Mouse (Mus musculus) intestine, embryonic 14.5 days (tissue): ENCODE measurements around the gene Srsf2. TPM values are rescaled to one million over a fixed set of nuclear protein-coding genes. Genes with fewer than 3 reads are reported as not detected.
A peak's percentile ranks its signal among the peaks of the same experiment; 100 is the strongest.

Experiments used
- ATAC-seq: fragments of 200-750 bp; cut with Nextera tagmentation; replicated peaks from 2 replicates; pipeline ENCODE4 v1.8.0; 2017; ENCODE audit warnings: low read depth, moderate number of reproducible peaks, moderate TSS enrichment, moderate library complexity; ENCODE audit not compliant: low FRiP score, low TSS enrichment
- DNase-seq: peaks from one replicate; pipeline ENCODE4 v3.0.0-alpha.2; 2018; ENCODE audit warnings: low spot score
- H3K27ac ChIP-seq: fragments of 300-500 bp; sonication (generic); 2 replicates; pipeline ENCODE4 v1.5.1; 2014; ENCODE audit warnings: low read depth, mild to moderate bottlenecking, control low read depth
- H3K27me3 ChIP-seq: fragments of 300-500 bp; sonication (generic); replicated peaks from 2 replicates; pipeline ENCODE4 v1.6.1; 2014; ENCODE audit warnings: low read length, control low read depth; ENCODE audit not compliant: control insufficient read depth, insufficient read depth
- H3K36me3 ChIP-seq: fragments of 300-500 bp; sonication (generic); 2 replicates; pipeline ENCODE4 v1.6.1; 2014; ENCODE audit warnings: low read length, control low read depth; ENCODE audit not compliant: control insufficient read depth, insufficient read depth
- H3K4me1 ChIP-seq: fragments of 300-500 bp; sonication (generic); replicated peaks from 2 replicates; pipeline ENCODE4 v1.6.1; 2014; ENCODE audit warnings: low read length, control low read depth, mixed read lengths; ENCODE audit not compliant: control insufficient read depth, insufficient read depth
- H3K4me2 ChIP-seq: fragments of 300-500 bp; sonication (generic); 2 replicates; pipeline ENCODE4 v1.6.1; 2014; ENCODE audit warnings: low read length
- H3K4me3 ChIP-seq: fragments of 300-500 bp; sonication (generic); 2 replicates; pipeline ENCODE4 v1.5.1; 2014; ENCODE audit warnings: low read depth, low read length, control low read depth, mixed read lengths
- H3K9ac ChIP-seq: fragments of 300-500 bp; sonication (generic); 2 replicates; pipeline ENCODE4 v1.6.1; 2014; ENCODE audit warnings: mild to moderate bottlenecking, low read length
- H3K9me3 ChIP-seq: fragments of 300-500 bp; sonication (generic); 2 replicates; pipeline ENCODE4 v1.6.1; 2016; ENCODE audit warnings: low read length, control low read depth; ENCODE audit not compliant: control insufficient read depth
- WGBS: fragments of 180-500 bp; shearing (Covaris S2); extraction: QIAGEN DNeasy Blood & Tissue Kit; methylation state at CpG from one replicate; pipeline ENCODE4 v1.1.7; 2014; 5-methylcytosine and 5-hydroxymethylcytosine counted together
- polyA plus RNA-seq: library from polyadenylated mRNA; unstranded; fragments of >200 nt; fragmentation: Nextera tagmentation; extraction: Ambion mirVana; gene quantifications from 2 replicates; pipeline ENCODE4 v1.2.1, GENCODE M21; 2014

Gene Srsf2
- polyA plus RNA-seq, 1 experiment from 2014 or later, result 855 TPM

- H3K4me1 ChIP-seq, result peaks cover 19% of the 10 kb centered on the region
- DNase-seq (peak; percentile 88), ATAC-seq (peak; percentile 75)
- no peaks in the 10 kb centered on the region for H3K9me3 ChIP-seq
- under 1% methylated on average over 63 of the region's 73 CpGs for WGBS
- H3K27ac ChIP-seq, result peak overlapping the region; percentile 95
- H3K4me3 ChIP-seq, result peak overlapping the region; percentile 95
- H3K27me3 ChIP-seq, result no peaks in the 10 kb centered on the region
- peaks cover 41% of the 10 kb centered on the region for H3K36me3 ChIP-seq
- H3K9ac ChIP-seq, result peak overlapping the region; percentile 81
- H3K4me2 ChIP-seq, result peak overlapping the region; percentile 91
Measured at GRCm38 (mm10) chr11:116842531-116843260, 10.2 kb downstream of the Srsf2 start.

- H3K4me2 ChIP-seq, result peak overlapping the region; percentile 91
- no peaks in the 10 kb centered on the region for H3K9me3 ChIP-seq
- DNase-seq (no peak), ATAC-seq (no peak)
- no peak overlapping the region for H3K27ac ChIP-seq
- H3K27me3 ChIP-seq, result no peaks in the 10 kb centered on the region
- WGBS, result 91% methylated on average over 4 of the region's 4 CpGs
- H3K36me3 ChIP-seq, result peaks cover 55% of the 10 kb centered on the region
- peaks cover 19% of the 10 kb centered on the region for H3K4me1 ChIP-seq
- peak overlapping the region; percentile 95; the same call in 1 of the 2 replicates for H3K4me3 ChIP-seq
- H3K9ac ChIP-seq, result no peak overlapping the region
Measured at GRCm38 (mm10) chr11:116840748-116841147, 12.1 kb downstream of the Srsf2 start.

DNA sequence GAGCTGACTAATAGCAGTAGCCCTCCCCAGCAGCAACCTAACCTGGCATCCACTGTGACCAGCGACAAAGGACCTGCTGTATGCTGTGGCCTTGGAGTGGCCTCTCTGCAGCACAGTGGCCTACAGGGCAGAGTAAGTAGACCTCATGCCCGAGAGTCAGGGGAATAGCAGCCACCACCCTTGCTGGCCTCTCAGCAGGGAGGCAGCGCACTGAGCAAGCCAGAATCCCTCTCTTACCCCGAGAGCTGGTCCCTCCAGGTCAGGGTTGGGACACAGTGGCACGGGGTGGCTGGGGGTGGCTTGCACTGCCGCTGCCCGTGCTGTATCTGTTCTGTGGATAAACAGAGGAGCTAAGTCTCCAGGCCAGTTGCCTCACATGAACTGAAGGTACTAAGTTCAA, 13.3 kb downstream of the Srsf2 start:
- ATAC-seq (no peak), DNase-seq (no peak)
- Histone ChIP-seq H3K4me2 (no peak overlapping the region), H3K9me3 (no peaks in the 10 kb centered on the region), H3K36me3 (peaks cover 66% of the 10 kb centered on the region), H3K4me3 (no peak overlapping the region), H3K27ac (no peak overlapping the region), H3K27me3 (no peaks in the 10 kb centered on the region), H3K9ac (0 out of 2 replicates have a peak overlapping the region, but pooled peaks have one; percentile 13), H3K4me1 (peaks cover 19% of the 10 kb centered on the region)
- 76% methylated on average over 7 of the region's 7 CpGs for WGBS

DNA sequence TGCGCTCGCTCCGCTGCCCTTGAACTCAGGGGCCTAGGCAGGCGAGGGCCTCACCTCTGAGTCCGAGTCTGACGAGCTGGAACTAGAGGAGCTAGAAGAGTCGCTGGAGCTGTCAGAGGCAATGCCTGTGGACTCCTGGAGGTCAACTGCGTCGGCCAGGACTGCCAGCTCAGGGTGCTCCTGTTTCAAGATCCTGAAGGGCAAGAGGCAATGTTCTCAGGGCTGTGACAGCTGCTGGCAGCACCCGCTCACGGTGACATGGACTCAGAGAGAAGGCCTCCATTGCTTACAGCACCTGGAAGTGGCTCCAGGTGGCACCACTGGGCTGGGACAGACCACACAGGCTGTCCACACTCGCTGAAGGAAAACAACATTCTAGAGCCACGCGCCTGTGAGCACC, 14.0 kb downstream of the Srsf2 start:
- Histone ChIP-seq H3K27ac (no peak overlapping the region), H3K9ac (no peak overlapping the region), H3K27me3 (no peaks in the 10 kb centered on the region), H3K4me3 (no peak overlapping the region), H3K4me1 (peaks cover 19% of the 10 kb centered on the region), H3K4me2 (no peak overlapping the region), H3K9me3 (no peaks in the 10 kb centered on the region), H3K36me3 (peaks cover 73% of the 10 kb centered on the region)
- DNase-seq (no peak), ATAC-seq (no peak)
- 89% methylated on average over 14 of the region's 14 CpGs for WGBS

GRCm38 (mm10) chr11:116837441-116837840, 15.5 kb downstream of the Srsf2 start:
- peaks cover 19% of the 10 kb centered on the region for H3K4me1 ChIP-seq
- WGBS, result 93% methylated on average over 10 of the region's 10 CpGs
- H3K9ac ChIP-seq, result no peak overlapping the region

GRCm38 (mm10) chr11:116836283-116836682, 16.6 kb downstream of the Srsf2 start:
- Histone ChIP-seq H3K36me3 (peaks cover 87% of the 10 kb centered on the region), H3K9me3 (no peaks in the 10 kb centered on the region), H3K27ac (no peak overlapping the region), H3K27me3 (no peaks in the 10 kb centered on the region), H3K4me2 (no peak overlapping the region), H3K9ac (no peak overlapping the region), H3K4me1 (peaks cover 13% of the 10 kb centered on the region), H3K4me3 (no peak overlapping the region)
- ATAC-seq, result no peak
- WGBS, result 98% methylated on average over 4 of the region's 4 CpGs
- no peak for DNase-seq

More at GRCm38 (mm10) chr11:116837441-116837840, 15.5 kb downstream of the Srsf2 start:
- ATAC-seq, result no peak
- H3K27ac ChIP-seq, result no peak overlapping the region
- H3K27me3 ChIP-seq, result no peaks in the 10 kb centered on the region
- peaks cover 87% of the 10 kb centered on the region for H3K36me3 ChIP-seq
- no peak for DNase-seq
- no peak overlapping the region for H3K4me3 ChIP-seq
- H3K4me2 ChIP-seq, result no peak overlapping the region
- H3K9me3 ChIP-seq, result no peaks in the 10 kb centered on the region

- Histone ChIP-seq H3K4me1 (no peaks in the 10 kb centered on the region; the same call in 1 of the 2 replicates), H3K9ac (no peak overlapping the region), H3K36me3 (peaks cover 74% of the 10 kb centered on the region), H3K27me3 (no peaks in the 10 kb centered on the region), H3K27ac (no peak overlapping the region), H3K4me2 (no peak overlapping the region), H3K9me3 (no peaks in the 10 kb centered on the region), H3K4me3 (no peak overlapping the region)
- no peak for DNase-seq
- 94% methylated on average over 1 of the region's 1 CpGs for WGBS
- no peak for ATAC-seq
Measured at GRCm38 (mm10) chr11:116834954-116835353, 17.9 kb downstream of the Srsf2 start.

GRCm38 (mm10) chr11:116832172-116832685, 20.7 kb downstream of the Srsf2 start:
- 24% methylated on average over 4 of the region's 4 CpGs for WGBS
- no peaks in the 10 kb centered on the region for H3K27me3 ChIP-seq

More at GRCm38 (mm10) chr11:116832172-116832685, 20.7 kb downstream of the Srsf2 start:
- H3K4me3 ChIP-seq, result no peak overlapping the region
- peaks cover 47% of the 10 kb centered on the region for H3K36me3 ChIP-seq
- DNase-seq, result no peak
- H3K9ac ChIP-seq, result no peak overlapping the region
- no peaks in the 10 kb centered on the region for H3K9me3 ChIP-seq
- ATAC-seq, result no peak
- no peak overlapping the region for H3K4me2 ChIP-seq
- H3K4me1 ChIP-seq, result peaks cover 8% of the 10 kb centered on the region; the same call in 1 of the 2 replicates
- H3K27ac ChIP-seq, result no peak overlapping the region
